Mouse (Mus musculus) telencephalon, adult 2 months (tissue): Measurements from ENCODE around the gene Atn1.

Experiments used
- DNase-seq: peaks from one replicate; pipeline ENCODE4 v3.0.0-alpha.2; 2011; ENCODE audit warnings: low read depth, low spot score

The Atn1 gene

GRCm38 (mm10) chr6:124740888-124741761 lies 15.2 kb downstream of the Atn1 start, which contains the start of gene Grcc10:
Grcc10 (minus strand) TSS chr6:124741374.
- peak; percentile 93 for DNase-seq

DNA sequence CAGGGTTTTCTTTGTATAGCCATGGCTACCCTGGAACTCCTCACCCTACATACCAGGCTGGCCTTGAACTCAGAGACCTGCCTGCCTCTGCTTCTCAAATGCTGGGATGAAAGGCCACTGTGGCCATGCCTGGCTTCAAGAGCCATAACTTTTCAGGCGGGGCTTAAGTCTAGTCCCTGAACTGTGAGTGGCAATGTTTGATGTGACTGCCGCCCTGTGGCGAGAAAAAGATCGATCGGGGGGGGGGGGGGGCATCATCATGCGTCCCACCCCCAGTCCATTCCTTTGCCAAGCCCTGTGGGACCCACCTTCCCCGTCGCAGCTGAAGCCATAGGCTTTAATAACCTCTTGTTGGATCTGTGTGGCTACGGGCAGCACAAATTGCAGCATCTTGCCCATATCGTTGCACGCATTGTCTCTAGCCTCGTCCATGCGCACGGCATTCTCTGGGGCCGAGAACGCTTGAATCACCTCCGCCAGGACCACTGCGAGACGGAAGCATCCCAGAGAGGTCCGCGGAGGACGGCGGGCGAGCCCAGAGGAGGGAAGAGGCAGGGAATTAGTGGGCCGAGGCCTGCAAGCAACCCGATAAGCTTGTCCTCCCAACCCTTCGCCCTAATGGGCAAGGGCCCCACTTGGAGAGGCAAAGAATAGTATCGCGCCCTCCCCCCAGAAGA lies 16.0 kb downstream of the Atn1 start:
- no peak for DNase-seq

- DNase-seq, result no peak
Measured at GRCm38 (mm10) chr6:124739231-124739796, 17.0 kb downstream of the Atn1 start.

DNA sequence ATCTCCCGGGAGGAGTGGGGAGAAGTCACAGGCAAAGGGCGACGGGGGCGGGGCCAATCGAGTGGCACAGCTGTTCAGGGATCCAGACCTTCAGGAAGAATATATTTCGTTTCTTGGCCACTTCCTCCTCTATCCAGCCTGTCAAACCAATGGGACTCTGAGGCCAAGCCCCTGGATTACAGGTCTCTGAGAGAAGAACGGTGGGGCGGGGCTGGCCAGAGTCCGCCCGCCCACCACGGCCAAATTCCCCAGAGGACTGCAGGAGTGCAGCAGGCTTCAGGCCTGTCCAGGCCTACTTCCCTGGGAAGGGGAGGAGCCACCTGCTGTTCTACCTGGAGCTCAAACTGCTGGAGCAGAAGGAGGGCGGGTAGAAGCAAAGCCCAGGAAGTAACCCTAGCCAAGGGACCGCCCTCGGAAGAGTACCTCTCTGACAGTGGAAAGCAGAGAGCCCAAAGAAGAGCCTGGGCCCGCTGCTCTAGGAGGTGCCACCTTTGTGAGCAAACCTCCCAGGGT lies 17.8 kb downstream of the Atn1 start, which contains the start of gene Ptpn6:
TSS of gene Ptpn6 (minus strand) at position 204 of the 513 bp plus-strand sequence.
- no peak for DNase-seq

GRCm38 (mm10) chr6:124737040-124737439 lies 19.3 kb downstream of the Atn1 start:
- no peak for DNase-seq

- no peak for DNase-seq
Measured at GRCm38 (mm10) chr6:124734417-124734816, 21.9 kb downstream of the Atn1 start.

DNA sequence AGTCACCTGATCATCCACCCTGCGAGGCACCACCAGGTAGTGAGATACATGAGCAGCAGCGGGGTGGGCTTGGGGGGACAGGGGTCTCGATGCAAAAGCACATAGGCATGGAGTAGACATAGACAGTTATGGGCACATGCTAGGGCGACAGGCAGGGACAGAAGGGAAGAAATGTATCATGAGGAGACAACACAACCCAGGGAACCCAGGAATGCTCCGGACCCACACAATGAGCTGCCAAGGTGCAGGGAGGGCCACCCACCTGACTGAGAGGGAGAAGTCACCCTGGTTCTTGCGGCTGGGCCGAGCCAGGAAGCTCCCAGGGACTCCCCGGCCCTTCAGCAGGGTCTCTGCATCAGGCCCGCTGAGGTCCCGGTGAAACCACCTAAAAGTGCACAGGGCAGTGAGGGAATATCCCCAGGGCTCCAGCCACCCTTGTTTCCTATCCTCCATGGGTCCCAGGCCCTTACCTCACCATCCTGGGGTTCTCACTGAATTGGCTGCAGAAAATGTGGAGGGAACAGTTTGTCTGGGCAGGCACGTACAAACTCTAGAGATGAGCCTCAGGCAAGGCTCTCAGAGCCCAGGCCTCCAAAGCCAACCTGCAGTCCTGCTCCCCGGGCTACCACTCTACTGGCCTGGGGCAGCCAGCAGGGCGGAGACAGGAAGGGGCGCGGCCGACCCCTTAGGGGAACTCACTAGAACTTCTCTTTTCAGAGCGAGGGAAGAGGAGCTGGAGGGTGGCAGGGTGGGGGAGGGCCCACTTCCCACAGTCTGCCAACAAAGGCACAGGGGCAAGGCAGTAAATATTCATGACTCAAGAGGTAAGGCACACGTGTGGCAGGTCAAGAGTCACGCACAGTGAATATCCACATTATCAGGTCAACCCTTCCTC lies 23.6 kb downstream of the Atn1 start:
- no peak for DNase-seq

DNA sequence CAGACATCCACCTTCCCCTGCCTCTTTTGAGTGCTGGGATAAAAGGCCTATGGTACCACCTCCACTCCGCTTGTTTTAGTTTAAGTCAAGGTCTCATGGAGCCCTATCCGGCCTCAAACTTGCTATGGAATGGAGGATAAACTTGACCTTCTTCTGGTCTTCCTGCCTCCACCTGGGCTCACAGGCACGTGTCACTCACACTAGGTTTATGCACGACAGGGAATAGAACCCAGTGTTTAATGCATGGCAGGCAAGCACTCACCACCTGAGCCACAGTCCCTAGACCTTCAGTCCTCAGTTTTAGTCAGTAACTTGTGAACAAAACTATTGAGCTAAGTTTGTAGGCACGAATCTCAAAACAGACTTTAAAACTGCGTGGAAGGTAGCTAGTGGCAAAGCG lies 25.3 kb downstream of the Atn1 start:
- no peak for DNase-seq

- DNase-seq, result no peak
Measured at GRCm38 (mm10) chr6:124729850-124730705, 26.2 kb downstream of the Atn1 start.

DNA sequence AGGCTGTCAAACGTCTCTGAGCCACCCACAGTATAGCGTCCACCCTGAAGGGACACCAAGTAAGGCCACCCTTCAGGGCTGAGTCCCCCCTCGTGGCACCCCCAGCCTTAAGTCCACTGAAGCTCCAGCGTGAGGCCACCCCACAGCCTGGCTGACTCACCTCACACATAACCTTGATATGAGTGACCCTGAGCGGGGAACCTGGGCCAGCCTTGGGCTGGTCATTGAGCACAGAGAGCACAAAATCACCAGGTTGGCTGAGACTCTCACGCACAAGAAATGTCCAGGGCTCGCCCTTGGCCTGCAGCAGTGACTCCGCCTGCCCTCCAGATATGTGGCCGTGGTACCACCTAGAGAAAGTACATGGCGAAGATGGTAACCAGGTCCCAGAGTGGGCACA lies 27.7 kb downstream of the Atn1 start:
- DNase-seq, result no peak

DNA sequence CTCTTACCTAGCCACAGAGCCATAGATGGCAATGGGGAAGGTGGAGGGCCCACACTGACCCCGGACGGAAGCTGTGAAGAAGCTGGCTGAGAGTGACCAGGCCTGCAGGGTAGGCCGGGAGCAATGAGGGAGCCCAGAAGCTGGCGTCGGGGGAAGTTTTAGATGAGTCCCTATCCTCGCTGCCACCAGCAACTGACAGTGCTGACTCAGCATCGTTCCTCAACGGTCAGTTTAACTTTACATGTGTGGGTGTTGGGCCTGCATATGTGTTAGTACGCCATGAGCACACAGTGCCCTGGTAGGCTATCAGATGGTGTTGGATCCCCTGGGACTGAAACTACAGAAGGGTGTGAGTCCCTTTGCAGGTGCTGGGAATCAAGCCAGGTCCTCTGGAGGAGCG lies 31.9 kb downstream of the Atn1 start:
- DNase-seq, result no peak

- DNase-seq, result no peak
Measured at GRCm38 (mm10) chr6:124723541-124723940, 32.8 kb downstream of the Atn1 start.

DNA sequence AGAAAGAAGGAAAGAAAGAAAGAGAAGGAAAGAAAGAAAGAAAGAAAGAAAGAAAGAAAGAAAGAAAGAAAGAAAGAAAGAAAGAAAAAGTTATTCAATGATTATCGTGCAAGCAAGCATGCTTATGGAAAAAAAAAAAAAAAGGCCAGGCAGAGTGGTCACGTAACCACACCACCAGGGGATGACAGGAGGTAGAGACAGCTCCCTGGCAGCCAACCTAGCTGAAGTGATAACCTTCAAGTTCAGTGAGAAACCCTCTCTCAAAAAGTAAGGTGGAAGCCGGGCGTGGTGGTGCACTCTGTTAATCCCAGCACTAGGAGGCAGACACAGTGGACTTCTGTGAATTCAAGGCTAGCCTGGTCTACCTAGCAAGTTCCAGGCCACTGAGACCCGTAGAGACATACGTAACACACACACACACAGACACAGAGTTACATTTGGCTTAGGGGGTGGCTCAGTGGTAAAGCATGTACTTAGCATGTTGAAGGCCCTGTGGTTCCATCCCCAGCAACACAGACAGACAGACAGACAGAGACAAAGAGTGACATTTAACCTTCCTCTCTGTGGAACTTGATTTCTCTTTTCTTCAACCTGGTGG lies 33.3 kb downstream of the Atn1 start:
- no peak for DNase-seq

DNA sequence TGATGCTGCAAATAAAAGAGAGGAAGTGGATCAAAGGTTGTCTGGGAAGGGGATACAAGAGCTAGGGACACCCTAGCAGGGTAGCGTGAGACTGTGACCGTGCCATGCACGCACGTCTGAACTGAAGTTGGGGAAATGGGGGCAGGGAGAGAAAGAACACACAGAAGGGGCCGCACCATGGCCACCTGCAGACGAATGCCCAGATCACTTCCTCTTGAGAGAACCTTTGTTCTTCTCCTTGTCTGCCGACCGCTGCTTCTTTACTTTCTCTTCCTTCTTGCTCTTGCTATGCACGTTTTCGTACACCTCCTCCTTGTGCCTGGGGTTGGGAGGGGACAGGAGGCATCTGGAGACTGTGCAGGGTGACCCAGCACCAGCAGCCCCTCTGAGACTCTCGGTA lies 35.4 kb downstream of the Atn1 start:
- DNase-seq, result no peak

DNA sequence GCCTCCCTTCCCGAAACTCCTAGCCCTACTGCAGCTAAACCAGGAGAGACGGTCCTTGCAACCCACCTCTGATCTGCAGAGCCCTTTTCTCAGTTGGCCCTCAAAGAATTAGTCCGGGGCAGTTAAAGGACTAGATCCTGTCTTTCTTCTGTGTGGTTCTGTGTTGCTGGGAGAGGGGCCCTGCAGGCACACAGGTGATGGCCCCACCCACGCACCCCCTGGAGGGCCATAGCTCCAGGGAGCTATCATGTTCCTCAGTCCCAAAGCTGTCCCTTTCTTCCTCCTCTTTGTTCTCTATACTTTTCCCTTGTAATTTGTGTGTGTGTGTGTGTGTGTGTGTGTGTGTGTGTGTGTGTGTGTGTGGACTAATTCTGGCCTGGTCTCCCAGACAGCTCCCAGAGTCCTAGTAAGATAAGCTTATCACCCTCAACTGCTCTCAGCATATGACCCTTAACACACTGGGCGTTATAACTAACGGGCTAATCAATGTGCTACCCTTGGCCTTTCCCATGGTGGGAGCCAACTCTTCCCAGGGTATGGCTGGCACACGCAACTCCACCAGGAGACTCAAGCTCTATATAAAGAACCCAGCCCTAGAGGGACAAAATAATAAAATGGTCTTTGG lies 36.9 kb downstream of the Atn1 start:
- DNase-seq, result no peak

DNA sequence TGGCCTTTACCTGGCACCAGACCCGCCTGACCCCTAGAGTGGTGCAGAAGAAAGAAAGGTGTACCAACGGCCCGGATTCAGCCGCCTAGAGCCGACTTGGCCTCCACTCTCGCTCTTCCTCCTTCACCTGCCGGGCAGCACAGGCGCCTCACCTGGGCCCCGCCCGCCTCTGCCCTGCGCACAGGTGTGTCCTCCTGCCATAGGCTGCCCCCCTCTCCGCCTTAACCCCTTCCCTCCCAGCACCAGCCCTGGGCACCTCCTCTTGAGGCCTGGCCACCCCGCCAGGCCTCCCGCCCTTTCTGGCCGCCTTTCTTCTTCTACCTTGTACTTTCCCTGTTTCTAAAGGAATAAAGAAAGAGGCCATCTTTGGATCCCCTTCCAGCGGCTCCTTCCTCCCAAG lies 37.6 kb downstream of the Atn1 start:
- DNase-seq, result no peak

DNA sequence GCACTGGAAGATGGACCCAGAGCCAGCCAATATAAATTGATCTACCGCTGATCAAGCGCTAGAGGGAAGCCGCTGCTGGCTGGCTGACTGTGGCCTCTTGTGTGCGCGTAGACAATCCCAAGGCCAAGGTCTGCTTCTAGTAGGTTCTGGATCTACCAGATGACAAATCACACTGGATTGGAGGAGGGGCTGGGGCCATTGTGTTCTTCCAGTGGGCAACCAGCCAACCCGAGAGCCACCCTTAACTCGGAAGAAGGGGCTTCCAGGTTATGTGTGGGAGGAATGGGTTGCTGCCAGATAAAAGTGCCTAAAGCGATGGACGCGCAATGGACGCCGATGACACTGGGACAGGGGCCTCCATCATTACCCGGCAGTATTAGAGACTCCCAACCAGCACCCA lies 38.4 kb downstream of the Atn1 start:
- DNase-seq, result no peak

DNA sequence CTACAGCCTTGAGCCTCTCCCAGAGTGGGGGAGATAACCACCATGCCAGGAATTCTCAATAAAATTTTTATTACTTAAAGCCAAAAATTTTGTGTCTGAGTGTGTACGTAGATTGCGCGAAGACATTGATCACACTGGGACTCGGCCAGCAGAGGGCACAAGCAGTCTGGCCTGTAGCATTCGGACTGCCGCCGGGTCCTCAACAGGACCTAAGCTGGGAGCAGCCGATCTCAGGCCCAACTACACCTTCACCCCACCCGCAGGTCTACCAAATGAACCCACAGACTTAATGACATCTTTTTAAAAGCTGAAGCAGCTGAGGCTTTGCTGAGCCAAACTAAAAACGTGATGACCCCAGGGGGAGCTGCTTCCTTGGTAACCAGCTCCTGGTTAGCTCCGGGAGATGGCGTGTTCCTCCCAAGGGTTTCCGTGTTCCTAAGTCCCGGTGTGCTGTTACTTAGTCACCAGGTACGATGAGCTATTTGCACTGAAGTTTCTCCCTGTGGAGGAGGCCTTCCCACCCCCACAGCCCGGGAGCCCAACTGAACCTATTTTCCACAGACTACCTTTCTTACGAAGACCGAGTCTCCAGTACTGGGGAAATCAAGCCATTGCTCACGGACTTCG lies 39.3 kb downstream of the Atn1 start:
- no peak for DNase-seq

DNA sequence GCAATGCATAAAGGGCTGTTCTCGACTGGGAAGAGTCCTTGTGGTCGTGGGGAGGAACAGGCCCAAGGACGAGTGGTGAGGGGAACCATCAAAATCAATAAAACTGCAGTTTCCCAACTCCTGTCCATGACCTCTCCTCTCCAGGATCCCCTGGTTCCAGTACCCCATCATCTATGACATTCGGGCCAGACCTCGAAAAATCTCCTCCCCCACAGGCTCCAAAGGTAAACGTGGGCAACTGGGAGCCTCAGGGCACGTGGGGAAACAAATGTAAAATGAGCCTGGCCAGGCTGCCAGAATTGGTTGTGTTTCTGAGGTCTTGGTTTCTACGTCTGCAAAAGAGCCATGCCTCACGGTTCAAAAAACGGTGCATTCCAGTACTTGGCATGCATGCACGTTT lies 43.4 kb downstream of the Atn1 start:
- no peak for DNase-seq
